Mouse (Mus musculus): ENCODE measurements around the gene S100a10. TPM values are rescaled to one million over a fixed set of nuclear protein-coding genes. Genes with fewer than 3 reads are reported as not detected.

Gene S100a10
- polyA plus RNA-seq (2012; rRNA removed): 83.6 and 104 TPM in 2 replicates

DNA sequence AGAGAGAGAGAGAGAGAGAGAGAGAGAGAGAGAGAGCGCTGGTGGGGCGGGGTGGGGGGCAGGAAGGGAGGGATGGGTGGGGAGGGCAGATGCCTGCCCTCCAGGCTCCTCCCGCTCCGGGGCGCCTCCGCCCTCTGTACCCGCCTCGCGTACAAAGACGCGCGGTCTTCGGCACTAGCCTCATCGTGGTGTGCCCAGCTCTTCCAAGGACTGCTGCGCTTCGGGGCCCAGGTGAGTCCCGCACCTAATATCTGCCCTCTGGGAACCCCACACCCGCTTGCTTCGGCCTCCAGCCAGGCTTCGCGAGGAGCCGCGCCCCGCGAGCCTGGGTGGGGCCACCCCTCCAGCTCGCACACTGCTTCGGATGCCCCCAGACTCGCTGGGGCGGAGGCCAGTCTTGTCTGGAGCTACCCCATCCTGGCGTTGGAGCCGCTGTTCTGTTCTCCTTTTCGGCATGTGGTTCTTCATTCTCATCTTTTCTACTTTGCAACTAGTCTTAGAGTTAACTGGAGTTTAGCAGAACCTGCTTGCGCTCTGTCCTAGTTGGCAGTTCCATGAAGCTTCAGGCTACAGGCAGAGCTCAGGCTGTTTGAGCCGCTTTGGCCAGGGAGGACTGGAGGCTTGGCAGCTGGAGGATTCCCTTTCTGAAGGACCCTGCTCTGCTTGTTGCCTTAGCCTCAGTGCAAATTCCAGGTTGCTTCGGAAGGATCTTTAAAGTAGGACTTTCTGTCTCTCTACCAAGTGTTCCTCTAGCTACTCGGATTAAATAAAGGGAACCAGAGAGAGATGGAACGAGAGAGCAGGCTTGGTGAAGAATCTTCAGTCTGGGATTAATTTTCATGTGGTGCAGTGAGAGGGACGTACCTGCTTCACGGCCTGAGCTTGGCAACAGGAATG lies at the start of gene S100a10:
TSS of gene S100a10 (plus strand) at position 100 of the 897 bp plus-strand sequence.
- under 1% methylated on average over 38 of the region's 39 CpGs for WGBS
- Histone ChIP-seq H3K27me3 (replicated peaks; ENCODE audit: control insufficient read depth, insufficient read depth, low read length) (no peaks in the 10 kb centered on the region), H3K4me3 (ENCODE audit: insufficient read depth, low read depth, low read length) (peak within 1 kb of the TSS; percentile 87), H3K36me3 (ENCODE audit: control insufficient read depth, insufficient read depth, low read length) (no peaks in the 10 kb centered on the region; the same call in 1 of the 2 replicates), H3K27ac (ENCODE audit: insufficient read depth, low read depth, low read length) (peak within 1 kb of the TSS; percentile 95), H3K4me1 (ENCODE audit: control insufficient read depth, insufficient read depth, low read length) (peaks cover 15% of the 10 kb centered on the region; the same call in 1 of the 2 replicates)
- DNase-seq: peak; percentile 86
- TF ChIP-seq POLR2A (IDR thresholded peaks at IDR 0.05; ENCODE audit: low read depth, low read length): peak; percentile 63
- TF ChIP-seq CTCF (conservative IDR thresholded peaks at IDR 0.05; ENCODE audit: insufficient read depth, insufficient read length, low read depth, low read length): no peak

DNA sequence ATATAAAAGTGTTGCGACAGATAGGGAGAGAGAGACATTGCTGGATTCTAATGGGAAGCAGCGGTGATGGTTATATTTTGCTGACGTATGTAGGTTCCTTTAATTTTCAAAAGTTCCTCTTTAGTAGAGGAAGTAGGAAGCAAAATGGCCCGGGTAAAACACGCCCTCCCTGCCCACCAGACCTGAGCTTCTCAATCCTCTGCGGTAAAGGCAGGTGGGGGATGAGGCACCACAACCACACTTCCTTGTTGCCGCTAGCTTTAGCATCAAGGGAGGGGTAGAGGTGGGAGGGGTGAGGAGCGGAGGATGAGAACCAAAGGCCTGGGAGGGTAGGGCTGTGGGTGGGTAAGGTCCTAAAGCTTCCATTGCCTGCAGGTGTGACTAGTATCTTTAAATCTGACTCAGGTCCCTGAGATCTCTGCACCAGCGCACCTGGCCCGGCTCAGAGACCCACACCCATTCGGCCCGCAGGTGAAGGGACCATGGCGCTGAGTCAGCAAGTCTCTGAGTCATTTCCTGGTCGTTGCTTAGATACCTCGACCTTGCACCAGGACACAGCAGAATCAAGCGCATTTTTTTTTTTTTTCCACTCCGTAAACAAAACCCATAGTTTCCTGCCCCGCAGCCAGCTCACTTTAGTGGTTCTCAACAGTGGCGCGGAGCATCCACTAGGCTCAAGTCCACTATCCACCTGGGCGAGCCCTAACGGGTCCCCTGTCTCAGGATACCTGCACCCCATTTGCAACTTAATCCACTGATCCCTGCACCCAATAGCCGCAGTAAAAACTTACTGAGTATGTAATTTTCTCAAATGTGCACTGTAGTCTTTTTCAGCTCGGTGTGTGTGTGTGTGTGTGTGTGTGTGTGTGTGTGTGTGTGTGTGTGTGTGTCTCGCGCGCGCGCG lies 48.7 kb upstream of the S100a10 start:
- TF ChIP-seq CTCF (conservative IDR thresholded peaks at IDR 0.05; ENCODE audit: insufficient read depth, insufficient read length, low read depth, low read length): no peak
- no peak for TF ChIP-seq POLR2A (IDR thresholded peaks at IDR 0.05; ENCODE audit: low read depth, low read length)
- 34% methylated on average over 30 of the region's 30 CpGs for WGBS
- Histone ChIP-seq H3K27ac (ENCODE audit: insufficient read depth, low read depth, low read length) (peak overlapping the region; percentile 82), H3K27me3 (replicated peaks; ENCODE audit: control insufficient read depth, insufficient read depth, low read length) (no peaks in the 10 kb centered on the region), H3K4me1 (ENCODE audit: control insufficient read depth, insufficient read depth, low read length) (peaks cover 8% of the 10 kb centered on the region), H3K36me3 (ENCODE audit: control insufficient read depth, insufficient read depth, low read length) (no peaks in the 10 kb centered on the region), H3K4me3 (ENCODE audit: insufficient read depth, low read depth, low read length) (peak overlapping the region; percentile 23)
- DNase-seq: peak; percentile 54

DNA sequence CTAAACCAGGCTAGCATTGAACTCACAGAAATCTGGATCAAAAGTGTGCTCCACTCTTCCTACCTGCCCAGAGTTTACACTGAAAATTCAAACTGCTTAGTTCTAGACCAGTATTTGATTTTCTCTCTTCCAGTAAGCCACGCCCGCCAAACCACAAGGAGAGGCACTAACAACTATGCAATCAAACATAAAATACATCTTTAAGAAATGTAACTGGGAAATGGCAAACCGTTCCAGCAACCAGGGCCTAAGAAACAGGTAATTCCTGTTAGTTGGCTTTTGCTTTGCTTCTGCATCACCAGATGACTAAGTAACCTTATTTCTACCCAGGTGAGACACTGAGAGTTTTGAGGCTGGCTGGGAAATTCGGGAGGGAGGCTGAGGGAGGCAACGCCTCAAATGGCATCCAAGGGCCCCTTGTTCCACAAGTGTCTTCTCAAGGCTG lies 48.0 kb upstream of the S100a10 start:
- 62% methylated on average over 5 of the region's 5 CpGs for WGBS
- H3K4me3 ChIP-seq (ENCODE audit: insufficient read depth, low read depth, low read length): no peak overlapping the region
- H3K27me3 ChIP-seq (replicated peaks; ENCODE audit: control insufficient read depth, insufficient read depth, low read length): no peaks in the 10 kb centered on the region
- H3K27ac ChIP-seq (ENCODE audit: insufficient read depth, low read depth, low read length): peak overlapping the region; percentile 51
- DNase-seq: peak; percentile 23
- no peaks in the 10 kb centered on the region for H3K36me3 ChIP-seq (ENCODE audit: control insufficient read depth, insufficient read depth, low read length)
- TF ChIP-seq CTCF (conservative IDR thresholded peaks at IDR 0.05; ENCODE audit: insufficient read depth, insufficient read length, low read depth, low read length) (no peak), POLR2A (IDR thresholded peaks at IDR 0.05; ENCODE audit: low read depth, low read length) (no peak)
- H3K4me1 ChIP-seq (ENCODE audit: control insufficient read depth, insufficient read depth, low read length): peaks cover 13% of the 10 kb centered on the region

DNA sequence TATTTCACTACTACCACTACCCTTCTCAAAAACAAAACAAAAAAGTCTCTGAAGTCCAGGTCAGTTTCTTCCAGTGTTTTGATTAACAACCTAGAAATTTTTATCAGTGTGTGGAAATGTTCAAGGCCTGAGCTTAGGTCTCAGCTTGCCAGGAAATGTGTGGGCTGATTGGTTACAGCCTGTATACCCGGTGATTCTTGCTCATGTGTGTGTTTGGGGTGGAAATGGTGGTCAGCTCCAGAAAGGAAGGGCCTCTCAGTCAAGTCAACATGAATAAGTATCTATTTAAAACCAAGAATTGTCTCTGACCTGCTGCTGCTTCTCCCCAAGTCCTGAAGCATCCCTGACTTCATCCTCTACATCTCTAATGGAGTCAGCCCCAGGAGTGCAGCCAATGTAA lies 45.6 kb upstream of the S100a10 start:
- H3K4me3 ChIP-seq (ENCODE audit: insufficient read depth, low read depth, low read length): no peak overlapping the region
- no peaks in the 10 kb centered on the region for H3K27me3 ChIP-seq (replicated peaks; ENCODE audit: control insufficient read depth, insufficient read depth, low read length)
- no peak for DNase-seq
- no peaks in the 10 kb centered on the region for H3K36me3 ChIP-seq (ENCODE audit: control insufficient read depth, insufficient read depth, low read length)
- WGBS: 38% methylated on average over 1 of the region's 1 CpGs
- no peak overlapping the region for H3K27ac ChIP-seq (ENCODE audit: insufficient read depth, low read depth, low read length)
- TF ChIP-seq CTCF (conservative IDR thresholded peaks at IDR 0.05; ENCODE audit: insufficient read depth, insufficient read length, low read depth, low read length): no peak
- TF ChIP-seq POLR2A (IDR thresholded peaks at IDR 0.05; ENCODE audit: low read depth, low read length): no peak
- peaks cover 21% of the 10 kb centered on the region for H3K4me1 ChIP-seq (ENCODE audit: control insufficient read depth, insufficient read depth, low read length)

DNA sequence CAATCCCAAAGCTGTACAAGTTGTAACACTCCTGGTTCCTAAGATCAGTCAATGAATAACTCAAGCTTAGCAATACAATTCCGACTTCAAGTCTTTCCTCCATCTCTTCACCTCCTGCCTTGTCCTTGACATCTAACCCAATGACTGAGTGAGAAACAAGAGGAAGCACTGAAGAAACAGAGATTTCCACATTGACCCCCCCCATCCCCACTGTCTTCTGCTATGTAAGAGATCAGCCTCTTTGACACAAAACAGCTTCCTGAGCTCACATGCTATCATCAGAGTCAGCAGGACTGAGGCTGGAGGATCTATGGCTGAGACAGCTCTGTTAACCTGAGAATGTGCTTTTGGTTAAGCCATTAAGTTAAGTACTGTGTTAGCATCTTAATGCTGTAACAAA lies 43.8 kb upstream of the S100a10 start:
- H3K27ac ChIP-seq (ENCODE audit: insufficient read depth, low read depth, low read length): peak overlapping the region; percentile 71
- peaks cover 21% of the 10 kb centered on the region for H3K4me1 ChIP-seq (ENCODE audit: control insufficient read depth, insufficient read depth, low read length)
- no peaks in the 10 kb centered on the region for H3K36me3 ChIP-seq (ENCODE audit: control insufficient read depth, insufficient read depth, low read length)
- peak; percentile 36 for DNase-seq
- no peak overlapping the region for H3K4me3 ChIP-seq (ENCODE audit: insufficient read depth, low read depth, low read length)
- 39% methylated on average over 1 of the region's 1 CpGs for WGBS
- no peak for TF ChIP-seq POLR2A (IDR thresholded peaks at IDR 0.05; ENCODE audit: low read depth, low read length)
- TF ChIP-seq CTCF (conservative IDR thresholded peaks at IDR 0.05; ENCODE audit: insufficient read depth, insufficient read length, low read depth, low read length): no peak
- H3K27me3 ChIP-seq (replicated peaks; ENCODE audit: control insufficient read depth, insufficient read depth, low read length): no peaks in the 10 kb centered on the region

DNA sequence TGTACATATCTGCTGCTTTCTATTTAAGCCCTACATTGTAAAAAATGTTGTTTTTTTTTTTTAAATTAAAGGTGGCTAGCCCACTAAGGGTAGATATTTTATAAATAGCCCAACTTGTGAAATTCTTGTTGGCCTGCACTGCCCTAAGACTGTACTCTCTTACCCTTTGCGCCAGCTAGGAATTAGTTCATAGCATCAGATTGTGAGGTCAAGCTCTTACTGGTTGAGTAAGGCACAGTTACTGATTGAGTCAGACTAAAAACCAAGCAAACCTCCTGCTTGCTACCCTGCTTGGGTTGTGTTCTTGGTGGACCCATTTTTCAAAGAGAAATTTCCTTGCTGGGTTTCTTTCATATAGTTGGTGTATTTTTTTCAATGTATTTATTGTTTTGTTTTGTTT lies 43.1 kb upstream of the S100a10 start:
- Histone ChIP-seq H3K27me3 (replicated peaks; ENCODE audit: control insufficient read depth, insufficient read depth, low read length) (no peaks in the 10 kb centered on the region), H3K4me3 (ENCODE audit: insufficient read depth, low read depth, low read length) (no peak overlapping the region), H3K27ac (ENCODE audit: insufficient read depth, low read depth, low read length) (peak overlapping the region; percentile 31; the same call in 1 of the 2 replicates), H3K4me1 (ENCODE audit: control insufficient read depth, insufficient read depth, low read length) (peaks cover 21% of the 10 kb centered on the region), H3K36me3 (ENCODE audit: control insufficient read depth, insufficient read depth, low read length) (no peaks in the 10 kb centered on the region)
- no peak for TF ChIP-seq POLR2A (IDR thresholded peaks at IDR 0.05; ENCODE audit: low read depth, low read length)
- TF ChIP-seq CTCF (conservative IDR thresholded peaks at IDR 0.05; ENCODE audit: insufficient read depth, insufficient read length, low read depth, low read length): no peak
- WGBS: 88% methylated on average over 1 of the region's 1 CpGs
- DNase-seq: peak; percentile 24
